Mouse (Mus musculus): ENCODE data around the gene Kdr. TPM values are rescaled to one million over a fixed set of nuclear protein-coding genes. Genes with fewer than 3 reads are reported as not detected.
A peak's percentile ranks its signal among the peaks of the same experiment; 100 is the strongest.

Kdr gene
- total RNA-seq, 4 experiments from 2014 or later = 75.8 to 125 (median 99.9) TPM

DNA sequence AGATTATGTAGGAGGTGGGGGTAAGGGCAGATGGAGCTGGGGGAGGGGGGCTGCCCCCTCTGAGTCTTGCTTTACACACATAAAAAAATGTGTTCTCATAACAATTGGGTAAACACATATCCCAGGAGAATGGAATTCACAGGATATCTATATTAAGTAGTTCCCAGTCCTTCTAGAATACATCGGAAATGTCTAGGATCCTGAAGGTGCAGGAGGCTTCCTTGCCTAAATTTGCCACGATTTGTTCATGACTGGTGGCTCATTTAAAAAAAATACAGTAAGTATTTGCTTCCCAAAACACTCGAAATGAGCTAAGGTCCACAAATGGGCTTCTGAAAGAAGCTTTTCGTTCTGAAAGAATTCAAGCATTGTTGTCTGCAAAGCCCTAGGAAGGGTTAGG lies 61.0 kb downstream of the Kdr start:
- DNase-seq = no peak

DNA sequence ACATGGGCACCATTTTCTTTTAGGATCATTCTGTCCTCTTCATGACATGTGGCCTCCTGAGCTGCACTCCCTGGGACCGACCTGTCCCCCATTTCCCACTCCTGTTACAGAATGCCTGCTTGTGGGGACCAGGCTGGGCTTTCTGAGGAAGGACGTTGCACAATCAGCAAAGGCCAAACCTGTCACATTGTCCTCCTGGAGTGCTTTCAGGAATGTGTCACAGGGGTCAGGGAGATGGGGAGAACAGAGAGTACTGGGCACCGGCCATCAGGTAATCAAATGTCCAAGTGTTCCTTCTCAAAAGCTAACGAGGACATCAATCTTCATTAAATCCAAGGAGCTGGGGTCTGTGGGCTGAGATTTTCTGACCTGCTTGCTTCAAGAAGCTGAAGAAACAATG lies 72.2 kb downstream of the Kdr start:
- peak; percentile 33 for DNase-seq

GRCm38 (mm10) chr5:75900231-75900920 lies 77.9 kb downstream of the Kdr start:
- DNase-seq = peak; percentile 39

DNA sequence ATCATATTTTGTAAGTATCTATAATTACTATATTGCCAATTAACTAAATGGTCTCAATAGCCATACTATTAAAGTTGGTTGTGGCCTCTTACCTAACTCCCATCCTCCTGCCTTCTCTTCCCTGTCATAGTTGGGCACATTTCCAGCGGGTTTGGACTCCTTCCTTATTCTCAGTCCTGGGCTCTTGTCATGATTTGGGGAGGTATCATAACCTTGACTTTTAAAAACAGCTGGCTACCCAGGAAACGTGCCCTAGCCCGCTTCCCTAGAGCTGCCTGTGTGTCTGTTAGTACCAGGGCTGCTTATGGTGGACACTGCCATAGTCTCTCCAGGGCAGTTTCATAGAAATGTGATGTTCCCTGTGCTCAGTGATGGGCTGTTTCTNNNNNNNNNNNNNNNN lies 82.9 kb downstream of the Kdr start:
- DNase-seq = peak; percentile 50

- DNase-seq = no peak
These were observed 85.2 kb downstream of the Kdr start for GRCm38 (mm10) chr5:75892956-75893471.

Small RNAs within 50 kb of the gene (microRNA-seq; reads per million reads assigned to microRNA genes)
- 0 reads per million in 2 experiments for gene Gm25374

Other genes starting within 250 kb of the Kdr start
- 10 to 100 TPM; 29.6 to 34.8 (median 32.8) TPM for gene Srd5a3, start 161.8 kb upstream of the Kdr start, total RNA-seq (2022)
- 10 to 100 TPM; 35.7 to 53.4 (median 42.6) TPM for gene Tmem165, start 205.4 kb upstream of the Kdr start, total RNA-seq (2022)